Mouse (Mus musculus) adrenal gland, adult 8-10 months (tissue): ENCODE measurements around the gene Rhobtb1. TPM values are rescaled to one million over a fixed set of nuclear protein-coding genes. Genes with fewer than 3 reads are reported as not detected.

Experiments
- DNase-seq: peaks from one replicate; pipeline ENCODE4 v3.0.0; 2022
- total RNA-seq, 4 experiments: library from RNA; stranded (reverse); gene quantifications; 2 replicates each; pipeline ENCODE4 v1.2.4; 2022

Rhobtb1 gene
- total RNA-seq, 4 experiments from 2014 or later = 9.6 to 14.1 (median 13.2) TPM

- no peak for DNase-seq
Measured at GRCm38 (mm10) chr10:69324816-69325215, 173.6 kb downstream of the Rhobtb1 start.

- DNase-seq = no peak
Measured at GRCm38 (mm10) chr10:69326433-69326832, 175.2 kb downstream of the Rhobtb1 start.

GRCm38 (mm10) chr10:69327362-69327761 is 176.1 kb downstream of the Rhobtb1 start:
- DNase-seq = no peak

- no peak for DNase-seq
Measured at GRCm38 (mm10) chr10:69328029-69328655, 176.9 kb downstream of the Rhobtb1 start.

GRCm38 (mm10) chr10:69328656-69329046 is 177.4 kb downstream of the Rhobtb1 start:
- DNase-seq = no peak

GRCm38 (mm10) chr10:69331231-69331630 is 180.0 kb downstream of the Rhobtb1 start:
- no peak for DNase-seq

- no peak for DNase-seq
Measured at GRCm38 (mm10) chr10:69333212-69333611, 182.0 kb downstream of the Rhobtb1 start.

- no peak for DNase-seq
Measured at GRCm38 (mm10) chr10:69334271-69335194, 183.3 kb downstream of the Rhobtb1 start.

- DNase-seq = no peak
Measured at GRCm38 (mm10) chr10:69335195-69335536, 183.9 kb downstream of the Rhobtb1 start.

GRCm38 (mm10) chr10:69335611-69336010 is 184.4 kb downstream of the Rhobtb1 start:
- no peak for DNase-seq

- no peak for DNase-seq
Measured at GRCm38 (mm10) chr10:69336219-69336618, 185.0 kb downstream of the Rhobtb1 start.

- DNase-seq = no peak
Measured at GRCm38 (mm10) chr10:69340001-69340400, 188.8 kb downstream of the Rhobtb1 start.

Other genes starting within 250 kb of the Rhobtb1 start
- gene A930033H14Rik, start 61.7 kb downstream of the Rhobtb1 start, total RNA-seq = 1 to 10 TPM; 2.0 to 4.5 (median 3.5) TPM
- 1 to 10 TPM; 1.9 to 7.7 (median 2.8) TPM for gene Cdk1, start 201.5 kb downstream of the Rhobtb1 start, total RNA-seq
- gene Ank3, start 247.3 kb downstream of the Rhobtb1 start, total RNA-seq = 10 to 100 TPM; 12.0 to 26.9 (median 20.4) TPM